Mouse (Mus musculus) testis, adult 2 months (tissue): ENCODE data around the gene Atg4b.

Experiments used
- CTCF ChIP-seq: fragments of 200-500 bp; IDR thresholded peaks from 2 replicates; pipeline ENCODE4 v1.5.1; 2012; ENCODE audit warnings: low read depth, mild to moderate bottlenecking, inconsistent platforms, low read length, moderate library complexity; ENCODE audit not compliant: control insufficient read depth, insufficient read depth, insufficient replicate concordance
- POLR2A ChIP-seq: fragments of 200-500 bp; IDR thresholded peaks from 2 replicates; pipeline ENCODE4 v1.6.1; 2012; ENCODE audit warnings: low read depth, mild to moderate bottlenecking, inconsistent platforms, low read length, moderate library complexity; ENCODE audit not compliant: control insufficient read depth

DNA sequence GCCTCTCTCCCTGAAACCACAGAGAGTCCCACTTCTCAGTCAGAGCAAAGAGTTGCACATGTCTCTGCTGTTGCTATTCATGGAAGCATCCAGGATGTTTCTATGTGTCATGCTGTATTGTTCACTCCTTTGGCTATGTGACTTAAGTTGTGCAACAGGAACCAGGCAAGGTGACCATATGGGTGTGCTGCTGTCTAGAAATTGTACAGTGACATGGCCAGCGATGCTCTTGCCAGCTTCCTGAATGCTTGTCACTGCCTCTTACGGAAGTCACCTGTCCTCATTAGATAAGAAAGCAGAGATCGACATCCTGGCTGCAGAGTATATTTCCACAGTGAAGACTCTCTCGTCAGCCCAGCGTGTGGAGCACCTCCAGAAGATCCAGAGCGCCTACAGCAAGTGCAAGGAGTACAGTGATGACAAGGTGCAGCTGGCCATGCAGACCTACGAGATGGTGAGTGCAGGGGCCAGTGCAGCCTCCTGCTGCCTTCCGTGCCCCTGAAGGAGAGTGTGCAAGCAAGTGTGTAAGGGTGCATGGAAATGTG is 60.3 kb downstream of the Atg4b start:
- TF ChIP-seq CTCF = no peak
- TF ChIP-seq POLR2A = no peak
